Mouse (Mus musculus) gastrocnemius, adult 18-20 months (tissue): ENCODE results near the gene Klhl26. TPM values are rescaled to one million over a fixed set of nuclear protein-coding genes. Genes with fewer than 3 reads are reported as not detected.

Experiments
- DNase-seq: peaks from one replicate; pipeline ENCODE4 v3.0.0; 2021; ENCODE audit warnings: low spot score
- total RNA-seq, 2 experiments: library from RNA; stranded (reverse); gene quantifications; 2 replicates each; pipeline ENCODE4 v1.2.3; 2021

The Klhl26 gene
- total RNA-seq, 2 experiments from 2014 or later = 7.7 to 8.3 TPM

GRCm38 (mm10) chr8:70477269-70477982, 658 bp upstream of the Klhl26 start:
- no peak for DNase-seq

GRCm38 (mm10) chr8:70471856-70472255, 4.9 kb downstream of the Klhl26 start:
- DNase-seq = no peak

DNA sequence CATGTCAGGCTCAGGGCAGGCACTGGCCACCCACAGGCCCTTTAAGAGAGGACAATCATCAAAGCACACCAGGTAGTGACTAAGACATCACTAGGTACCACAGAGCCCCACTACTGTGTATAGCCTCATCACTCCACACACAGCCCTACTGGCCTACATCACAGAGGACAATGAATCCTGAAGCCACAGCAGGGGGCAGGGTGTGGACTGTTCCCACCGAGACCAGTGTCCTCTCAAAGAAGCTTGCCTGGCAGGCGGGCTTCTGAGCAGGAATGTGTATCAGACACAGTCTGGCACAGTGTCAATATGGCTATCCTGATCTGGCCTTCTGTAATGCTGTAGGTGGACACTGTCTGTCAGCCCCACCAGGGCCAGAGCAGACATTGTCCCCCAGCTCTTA, 6.8 kb downstream of the Klhl26 start:
- DNase-seq = no peak

GRCm38 (mm10) chr8:70469295-70469916, 7.4 kb downstream of the Klhl26 start:
- no peak for DNase-seq

GRCm38 (mm10) chr8:70468733-70469132, 8.0 kb downstream of the Klhl26 start:
- no peak for DNase-seq

DNA sequence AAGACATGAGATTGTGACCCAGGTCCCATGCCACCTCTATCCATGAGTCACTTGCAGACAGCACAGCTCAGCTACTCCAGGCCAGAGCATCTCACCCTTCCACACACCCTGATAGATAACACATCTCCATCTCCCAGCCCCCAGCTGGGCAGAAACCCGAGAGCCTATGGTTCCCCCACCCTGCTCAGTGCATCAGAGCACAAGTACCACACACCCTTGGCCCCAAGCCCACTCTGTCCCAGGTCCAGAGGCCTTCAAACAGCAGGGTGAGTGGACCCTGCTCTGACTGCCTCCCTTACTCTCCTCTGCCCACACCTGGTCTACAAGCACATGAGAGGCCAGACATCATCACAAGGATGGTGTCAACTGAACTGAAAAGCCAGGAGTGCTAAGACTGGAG, 8.9 kb downstream of the Klhl26 start:
- no peak for DNase-seq

DNA sequence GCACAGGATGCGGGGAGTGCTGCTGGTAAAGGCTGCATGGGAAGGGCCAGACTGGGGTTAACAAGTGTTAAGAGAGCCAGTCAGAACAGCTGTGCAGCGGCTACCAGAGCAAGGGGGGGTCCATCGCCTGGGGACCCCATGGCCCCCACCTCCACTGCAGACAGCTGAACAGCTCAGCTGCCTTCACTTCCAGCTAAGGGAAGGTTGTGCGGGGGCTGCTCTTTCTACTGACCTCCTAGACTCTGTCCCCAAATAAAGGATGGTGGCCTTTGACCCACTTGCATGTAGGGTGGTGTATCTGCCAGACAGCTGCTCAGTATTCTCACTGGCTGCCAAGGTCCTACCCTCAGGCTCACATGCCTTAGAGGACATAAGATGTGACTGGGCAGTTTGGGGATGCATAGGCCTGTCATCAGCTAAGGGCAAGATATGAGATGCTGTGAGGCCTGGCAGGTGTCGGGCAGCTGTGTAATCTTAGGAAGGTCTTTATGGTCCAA, 9.5 kb downstream of the Klhl26 start:
- DNase-seq = peak; percentile 43

DNA sequence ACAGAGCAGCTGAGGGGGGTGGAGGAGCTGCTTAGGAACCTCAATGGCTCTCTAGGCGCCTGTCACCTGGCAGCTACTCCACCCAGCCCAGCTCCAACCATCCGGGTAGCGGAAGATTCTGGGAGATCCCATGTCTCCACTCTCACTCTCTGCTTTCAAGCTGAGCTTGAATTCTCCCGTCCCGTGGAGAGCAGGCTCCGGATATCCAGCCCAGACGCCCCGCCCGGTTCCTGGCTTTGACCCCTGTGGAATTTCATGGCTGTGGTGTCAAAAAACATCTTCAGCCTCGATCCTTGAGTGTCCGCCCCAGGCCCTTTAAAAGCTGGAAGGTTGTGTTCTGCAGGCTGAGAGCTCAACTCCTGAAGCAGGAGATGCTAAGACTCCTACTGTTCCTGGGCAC, 10.0 kb downstream of the Klhl26 start:
- DNase-seq = peak; percentile 82

- no peak for DNase-seq
Observed at GRCm38 (mm10) chr8:70466305-70466704, 10.5 kb downstream of the Klhl26 start.

DNA sequence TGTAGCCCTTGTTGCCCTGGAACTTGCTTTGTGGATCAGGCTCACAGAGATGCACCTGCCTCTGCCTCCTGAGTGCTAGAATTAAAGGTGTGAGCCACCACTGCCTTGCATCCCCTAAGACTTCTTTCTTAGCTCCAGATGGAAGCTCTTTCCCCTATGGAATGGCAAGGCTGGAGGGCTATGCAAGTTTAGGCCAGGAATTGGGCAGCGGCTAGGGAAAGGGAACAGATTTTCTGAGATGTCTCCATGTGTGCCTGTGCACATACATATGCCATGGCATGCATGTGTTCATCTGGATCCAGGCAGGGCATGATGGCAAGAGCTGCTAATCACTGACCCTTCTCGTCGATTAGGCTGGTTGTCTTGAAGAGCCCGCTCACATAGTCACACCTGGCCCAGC, 11.1 kb downstream of the Klhl26 start:
- no peak for DNase-seq

DNA sequence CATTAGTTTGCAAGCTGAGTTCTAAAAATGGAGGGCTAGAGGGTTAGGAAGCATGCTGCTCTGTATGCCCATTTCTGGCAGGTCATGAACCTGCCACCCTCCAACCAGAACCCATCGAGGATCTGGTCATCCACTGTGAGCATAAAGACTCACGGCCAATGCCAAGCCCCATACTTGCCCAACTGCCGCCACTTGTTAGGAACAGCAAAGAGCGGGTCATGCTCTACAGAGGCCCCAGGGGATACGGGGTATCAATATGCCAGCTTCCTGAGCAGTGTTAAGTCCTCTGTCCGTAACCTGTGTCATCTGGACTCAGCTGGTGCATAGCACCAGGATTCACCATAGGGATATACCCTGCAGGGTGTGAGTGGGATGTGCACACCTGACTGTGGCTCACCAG, 12.6 kb downstream of the Klhl26 start:
- no peak for DNase-seq

DNA sequence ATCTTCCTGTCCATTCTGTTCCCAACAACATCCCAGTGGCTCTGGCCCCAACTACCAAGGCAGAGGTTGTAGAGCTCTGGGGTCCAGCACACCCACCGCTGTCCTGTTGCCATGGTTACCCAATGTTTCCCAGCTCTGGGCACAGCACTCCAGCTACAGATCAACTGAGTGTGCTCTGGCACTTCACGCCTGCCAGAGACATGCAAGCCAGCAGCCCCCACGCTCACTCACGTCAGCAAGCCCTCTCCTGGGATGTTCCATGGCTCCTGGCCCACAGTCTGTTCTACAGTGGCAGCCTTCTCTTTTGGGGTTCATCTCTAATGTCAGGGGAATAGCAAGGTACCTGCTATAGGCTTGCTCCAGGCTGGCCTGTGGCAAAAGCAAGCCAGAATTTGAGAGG, 13.5 kb downstream of the Klhl26 start:
- DNase-seq = peak; percentile 55

DNA sequence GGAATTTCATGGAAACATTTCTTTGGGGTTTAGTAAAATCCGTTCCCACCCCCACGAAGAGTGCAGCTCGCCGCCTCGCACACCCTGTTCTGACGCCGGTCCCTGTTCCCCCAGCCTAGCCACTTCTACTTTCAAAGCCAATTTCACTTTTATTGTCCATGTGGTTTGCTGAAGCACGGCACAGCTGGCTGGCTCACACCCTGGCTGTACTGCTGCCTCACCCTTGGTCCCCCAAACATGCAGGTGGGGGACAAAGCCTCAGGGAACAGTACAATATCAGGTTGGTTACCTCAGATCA, 14.3 kb downstream of the Klhl26 start:
- peak; percentile 54 for DNase-seq

- no peak for DNase-seq
Observed at GRCm38 (mm10) chr8:70461765-70462515, 14.8 kb downstream of the Klhl26 start.

- DNase-seq = no peak
Observed at GRCm38 (mm10) chr8:70460606-70461005, 16.2 kb downstream of the Klhl26 start.

GRCm38 (mm10) chr8:70460199-70460598, 16.6 kb downstream of the Klhl26 start:
- DNase-seq = no peak

GRCm38 (mm10) chr8:70459636-70460035, 17.1 kb downstream of the Klhl26 start:
- no peak for DNase-seq

GRCm38 (mm10) chr8:70458462-70458861, 18.3 kb downstream of the Klhl26 start:
- DNase-seq = no peak

GRCm38 (mm10) chr8:70457882-70458281, 18.9 kb downstream of the Klhl26 start:
- no peak for DNase-seq

DNA sequence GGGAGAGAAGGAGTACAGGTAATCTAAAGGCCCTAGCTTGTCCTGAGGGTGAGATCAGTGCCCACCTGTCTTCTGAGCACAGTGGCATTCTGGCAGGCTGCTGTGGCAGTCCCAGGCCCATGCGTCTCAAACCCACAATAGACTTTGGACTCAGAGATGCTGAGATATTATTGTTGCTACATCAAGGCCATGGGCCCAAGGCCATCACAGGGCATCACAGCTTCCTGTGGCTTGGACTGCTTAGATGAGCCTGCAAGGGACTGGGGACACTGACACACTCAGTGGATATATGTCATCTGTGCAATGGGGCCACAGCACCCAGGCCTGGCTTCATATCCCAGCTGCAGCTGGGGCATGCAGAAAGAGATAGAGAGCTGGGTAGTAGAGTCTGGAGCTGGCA, 19.8 kb downstream of the Klhl26 start:
- no peak for DNase-seq

GRCm38 (mm10) chr8:70453852-70454251, 22.9 kb downstream of the Klhl26 start:
- no peak for DNase-seq

DNA sequence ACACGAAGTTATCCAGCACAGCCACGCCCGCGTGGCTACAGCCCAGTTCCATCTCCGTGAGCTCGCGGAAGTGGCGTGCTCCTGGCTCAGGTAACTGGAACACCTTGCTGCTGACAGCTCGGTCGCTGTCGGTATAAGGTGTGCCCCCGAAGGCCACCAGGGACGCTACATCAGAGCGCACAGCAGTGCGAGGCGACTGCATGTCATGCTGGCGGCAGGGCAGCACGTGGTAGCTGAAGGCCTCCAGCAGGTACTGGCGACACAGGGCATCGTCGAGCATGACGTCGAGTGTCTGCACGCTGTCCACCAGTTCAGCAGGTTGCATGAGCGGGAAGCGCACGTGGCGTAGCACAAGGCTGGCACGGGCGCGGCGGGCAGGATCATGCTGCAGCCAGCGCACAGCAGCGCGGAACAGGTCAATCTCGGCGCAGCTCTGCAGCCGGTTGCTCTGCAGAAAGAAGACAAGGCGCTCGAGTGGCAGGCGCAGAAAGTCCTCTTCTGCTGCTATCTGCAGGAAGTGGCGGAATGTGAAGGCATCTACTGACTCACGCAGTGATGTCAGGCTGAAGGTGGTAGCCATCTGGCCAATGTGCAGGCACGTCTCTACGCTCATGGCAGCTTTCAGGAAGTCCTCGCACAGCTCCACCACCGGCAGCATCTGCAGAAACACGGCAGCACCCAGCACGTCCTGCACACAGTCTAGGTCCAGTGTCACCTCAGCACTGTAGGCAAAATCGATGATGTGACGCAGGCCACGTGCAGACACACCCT, 24.4 kb downstream of the Klhl26 start:
- DNase-seq = no peak
